Mouse (Mus musculus): Measurements from ENCODE around the gene Atr.
A peak's percentile ranks its signal among the peaks of the same experiment; 100 is the strongest.
"Not testable (repeated sequence)": the region's sequence is repeated elsewhere in the genome, so short reads cannot be mapped to it uniquely, and the experiment has no call there.

Gene Atr

GRCm38 (mm10) chr9:95932855-95933254 is 75.5 kb downstream of the Atr start:
- no peak for DNase-seq (ENCODE audit: low read depth)

- no peak for DNase-seq (ENCODE audit: low read depth)
Measured at GRCm38 (mm10) chr9:95953658-95954057, 96.3 kb downstream of the Atr start.

- DNase-seq (ENCODE audit: low read depth), result no peak
Measured at GRCm38 (mm10) chr9:95954226-95954584, 96.8 kb downstream of the Atr start.

GRCm38 (mm10) chr9:95954585-95955461 is 97.4 kb downstream of the Atr start, which contains the start of gene Xrn1:
Gene Xrn1, plus strand, starts transcription at chr9:95954760.
- peak; percentile 94 for DNase-seq (ENCODE audit: low read depth)

GRCm38 (mm10) chr9:95957611-95958010 is 100.2 kb downstream of the Atr start:
- no peak for DNase-seq (ENCODE audit: low read depth)

- no peak for DNase-seq (ENCODE audit: low read depth)
Measured at GRCm38 (mm10) chr9:95958041-95958730, 100.8 kb downstream of the Atr start.

- DNase-seq (ENCODE audit: low read depth), result not testable (repeated sequence)
Measured at GRCm38 (mm10) chr9:95958731-95959105, 101.3 kb downstream of the Atr start.

GRCm38 (mm10) chr9:95959246-95959645 is 101.8 kb downstream of the Atr start:
- DNase-seq (ENCODE audit: low read depth), result no peak

- DNase-seq (ENCODE audit: low read depth), result no peak
Measured at GRCm38 (mm10) chr9:95959732-95960428, 102.5 kb downstream of the Atr start.

GRCm38 (mm10) chr9:95961058-95961457 is 103.7 kb downstream of the Atr start:
- DNase-seq (ENCODE audit: low read depth), result no peak

- no peak for DNase-seq (ENCODE audit: low read depth)
Measured at GRCm38 (mm10) chr9:95964037-95964436, 106.6 kb downstream of the Atr start.

GRCm38 (mm10) chr9:95978279-95978678 is 120.9 kb downstream of the Atr start:
- DNase-seq (ENCODE audit: low read depth), result no peak

GRCm38 (mm10) chr9:95979896-95980295 is 122.5 kb downstream of the Atr start:
- no peak for DNase-seq (ENCODE audit: low read depth)

GRCm38 (mm10) chr9:95992255-95992654 is 134.9 kb downstream of the Atr start:
- no peak for DNase-seq (ENCODE audit: low read depth)
